Mouse (Mus musculus) myocyte (in vitro differentiated cells): ENCODE data around the gene Ust.

Experiments used
- CEBPB ChIP-seq: IDR thresholded peaks from 2 replicates; pipeline ENCODE4 v1.6.1; 2011; ENCODE audit warnings: mild to moderate bottlenecking, moderate library complexity; ENCODE audit not compliant: poor library complexity, insufficient read depth, severe bottlenecking
- E2F4 ChIP-seq: IDR thresholded peaks from one replicate; pipeline ENCODE4 v1.6.1; 2011; ENCODE audit warnings: mild to moderate bottlenecking, control low read depth, moderate library complexity; ENCODE audit not compliant: insufficient read depth
- MAX ChIP-seq: IDR thresholded peaks from one replicate; pipeline ENCODE4 v1.6.1; 2011; ENCODE audit warnings: low read depth, mild to moderate bottlenecking, control low read depth
- MYOD1 ChIP-seq, 3 experiments: IDR thresholded peaks; one replicate each; pipeline ENCODE4 v1.6.1; 2011; ENCODE audit warnings: control low read depth in 2 of 3, low read depth in 2 of 3, mild to moderate bottlenecking in 2 of 3, moderate library complexity in 1 of 3; ENCODE audit not compliant: insufficient read length in 2 of 3, control insufficient read depth in 1 of 3
- MYOG ChIP-seq, 3 experiments: IDR thresholded peaks; one replicate each; pipeline ENCODE4 v1.6.1; 2011; ENCODE audit warnings: control low read depth in 2 of 3, low read depth in 2 of 3, mild to moderate bottlenecking in 2 of 3; ENCODE audit not compliant: insufficient read length in 2 of 3, control insufficient read depth in 1 of 3, insufficient read depth in 1 of 3
- POLR2A ChIP-seq: IDR thresholded peaks from one replicate; pipeline ENCODE4 v1.6.1; 2011; ENCODE audit warnings: low read depth, mild to moderate bottlenecking, control low read depth, moderate library complexity; ENCODE audit not compliant: insufficient read length
- POLR2AphosphoS2 ChIP-seq: IDR thresholded peaks from one replicate; pipeline ENCODE4 v1.6.1; 2011; ENCODE audit warnings: low read depth, control low read depth; ENCODE audit not compliant: insufficient read length
- REST ChIP-seq: IDR thresholded peaks from one replicate; pipeline ENCODE4 v1.6.1; 2011; ENCODE audit warnings: mild to moderate bottlenecking, control low read depth, moderate library complexity; ENCODE audit not compliant: insufficient read depth, insufficient read length
- SRF ChIP-seq: IDR thresholded peaks from one replicate; pipeline ENCODE4 v1.6.1; 2011; ENCODE audit warnings: low read depth; ENCODE audit not compliant: control insufficient read depth, insufficient read length
- TCF12 ChIP-seq: IDR thresholded peaks from one replicate; pipeline ENCODE4 v1.6.1; 2011; ENCODE audit warnings: mild to moderate bottlenecking, control low read depth; ENCODE audit not compliant: poor library complexity, insufficient read depth, severe bottlenecking

- TF ChIP-seq MYOG (IDR thresholded peaks at IDR 0.05; ENCODE audit: control insufficient read depth in 1 of 3, insufficient read depth in 1 of 3, insufficient read length in 2 of 3, low read depth in 2 of 3) (no peak), POLR2A (no peak), TCF12 (no peak), POLR2AphosphoS2 (no peak), E2F4 (no peak), CEBPB (no peak), SRF (no peak), MYOD1 (IDR thresholded peaks at IDR 0.05; ENCODE audit: control insufficient read depth in 1 of 3, insufficient read length in 2 of 3, low read depth in 2 of 3) (no peak), REST (no peak), MAX (no peak)
Observed at GRCm38 (mm10) chr10:8347497-8347896, 171.1 kb downstream of the Ust start.
